Mouse (Mus musculus): ENCODE results near the gene Cyp26a1. TPM values are rescaled to one million over a fixed set of nuclear protein-coding genes. Genes with fewer than 3 reads are reported as not detected.

Gene Cyp26a1
- total RNA-seq (2021) = not detected
- long read RNA-seq, experiment 1 = 0 reads
- long read RNA-seq, experiment 2 = 0 reads

DNA sequence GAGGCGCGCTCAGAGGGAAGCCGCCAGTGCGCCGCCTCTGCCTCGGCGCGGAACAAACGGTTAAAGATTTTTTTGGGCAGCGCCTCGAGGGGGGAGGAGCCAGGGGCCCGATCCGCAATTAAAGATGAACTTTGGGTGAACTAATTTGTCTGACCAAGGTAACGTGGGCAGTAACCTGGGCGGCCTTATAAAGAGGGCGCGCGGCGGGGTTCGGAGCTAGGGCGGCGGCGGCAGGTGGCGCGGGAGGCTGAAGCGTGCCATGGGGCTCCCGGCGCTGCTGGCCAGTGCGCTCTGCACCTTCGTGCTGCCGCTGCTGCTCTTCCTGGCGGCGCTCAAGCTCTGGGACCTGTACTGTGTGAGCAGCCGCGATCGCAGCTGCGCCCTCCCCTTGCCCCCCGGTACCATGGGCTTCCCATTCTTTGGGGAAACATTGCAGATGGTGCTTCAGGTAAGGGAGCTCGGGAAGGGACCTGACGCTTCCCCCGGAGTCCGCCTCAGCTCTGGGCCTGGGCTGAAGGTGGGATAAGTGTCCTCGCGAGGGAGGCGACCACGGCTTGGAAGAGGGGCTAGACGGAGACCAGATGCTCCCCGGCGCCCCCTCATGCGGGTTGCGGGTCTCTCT, at the start of gene Cyp26a1:
Cyp26a1 (plus strand) TSS at position 148 of the 622 bp plus-strand sequence.
- DNase-seq = no peak

DNA sequence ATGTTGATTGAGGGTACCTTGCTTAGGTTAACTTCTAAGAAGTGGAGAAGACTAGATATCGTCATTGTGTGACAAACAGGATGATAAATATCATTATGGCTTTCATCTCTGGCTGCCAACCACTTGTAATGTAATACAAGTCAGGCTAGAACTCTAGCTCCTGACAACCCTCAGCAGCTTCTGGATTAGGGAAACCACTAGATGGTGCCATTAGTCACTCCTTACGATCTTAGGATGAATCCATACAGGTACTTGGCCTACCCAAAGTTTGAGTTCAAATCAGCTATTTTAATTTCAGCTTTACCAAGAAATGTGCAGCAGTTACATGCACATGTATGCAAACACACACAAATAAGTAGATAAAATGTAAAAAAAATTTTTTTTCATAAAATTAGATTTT, 49.6 kb upstream of the Cyp26a1 start:
- no peak for DNase-seq

DNA sequence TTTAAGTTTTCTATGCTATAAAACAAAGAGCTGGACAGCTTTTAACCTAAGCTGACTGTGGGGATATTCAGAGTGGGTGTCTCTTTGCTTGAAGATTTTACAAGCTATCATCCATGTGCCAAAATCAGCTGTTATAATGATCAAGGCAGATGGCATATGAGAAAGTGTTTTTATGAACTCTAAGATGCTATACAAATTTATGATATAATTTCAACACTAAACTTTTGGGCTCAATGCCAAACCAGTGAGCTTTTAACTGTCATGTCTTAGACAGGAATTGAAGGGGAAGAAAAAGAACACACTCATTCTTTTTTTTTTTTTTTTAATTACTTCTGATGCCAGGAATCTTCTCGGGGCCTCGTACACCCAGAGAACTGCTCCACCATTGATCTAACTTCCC, 47.1 kb upstream of the Cyp26a1 start:
- no peak for DNase-seq

DNA sequence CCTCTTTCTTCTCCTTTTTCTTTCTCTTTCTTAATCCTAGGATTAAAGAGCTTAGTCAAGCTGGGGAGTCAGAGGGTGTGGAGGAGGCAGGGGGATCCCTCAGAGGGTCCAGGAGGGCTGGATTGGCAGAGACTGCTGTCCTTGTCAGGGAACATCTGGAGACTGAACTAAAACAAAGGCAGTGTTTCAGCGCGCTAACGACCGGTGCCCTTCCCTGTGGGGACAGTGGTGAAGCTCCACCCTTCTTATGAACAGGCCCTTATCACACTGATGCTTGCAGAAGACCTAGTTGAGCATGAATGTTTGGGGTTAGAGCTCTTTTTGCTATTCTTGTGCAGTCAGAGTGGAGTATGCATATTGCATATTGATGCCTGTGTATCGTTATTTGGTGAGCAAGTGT, 43.6 kb upstream of the Cyp26a1 start:
- DNase-seq = no peak

DNA sequence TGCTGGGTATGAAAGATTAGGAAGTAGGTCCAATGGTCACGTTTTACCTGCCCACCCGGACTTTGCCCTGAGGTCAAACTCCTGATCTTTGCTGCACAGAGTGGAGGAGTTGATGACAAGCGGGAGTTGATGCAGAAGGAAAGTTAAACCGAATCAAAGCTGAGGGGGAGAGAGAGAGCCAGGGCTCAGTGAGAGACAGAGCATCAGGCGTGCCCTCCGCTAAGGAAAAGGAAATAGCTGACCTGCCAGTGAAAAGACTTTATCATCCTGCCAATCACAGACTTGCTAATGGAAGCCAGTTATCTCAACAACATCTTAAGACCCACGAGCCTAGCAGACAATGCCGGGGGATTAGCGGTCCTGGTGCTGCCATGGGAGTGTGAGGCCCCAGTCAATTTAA, 41.2 kb upstream of the Cyp26a1 start:
- DNase-seq = no peak

DNA sequence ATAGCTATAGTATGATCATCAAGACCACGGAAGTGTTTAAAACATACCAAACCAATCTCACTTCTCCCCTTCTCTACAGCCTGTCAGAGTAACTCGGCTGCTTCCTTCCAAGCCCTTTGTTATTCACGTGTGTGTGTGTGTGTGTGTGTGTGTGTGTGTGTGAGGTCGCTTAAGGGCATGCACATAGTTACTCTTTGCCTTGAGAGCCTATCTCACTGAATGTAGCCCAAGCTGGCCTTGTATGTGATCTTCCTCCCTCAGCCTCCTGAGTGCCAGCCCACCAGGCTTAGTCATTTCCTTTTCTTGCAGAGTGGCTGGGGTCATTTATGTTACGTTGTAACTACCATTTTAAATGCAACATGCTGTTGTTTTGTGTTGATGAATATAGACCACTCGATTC, 32.3 kb upstream of the Cyp26a1 start:
- DNase-seq = no peak

DNA sequence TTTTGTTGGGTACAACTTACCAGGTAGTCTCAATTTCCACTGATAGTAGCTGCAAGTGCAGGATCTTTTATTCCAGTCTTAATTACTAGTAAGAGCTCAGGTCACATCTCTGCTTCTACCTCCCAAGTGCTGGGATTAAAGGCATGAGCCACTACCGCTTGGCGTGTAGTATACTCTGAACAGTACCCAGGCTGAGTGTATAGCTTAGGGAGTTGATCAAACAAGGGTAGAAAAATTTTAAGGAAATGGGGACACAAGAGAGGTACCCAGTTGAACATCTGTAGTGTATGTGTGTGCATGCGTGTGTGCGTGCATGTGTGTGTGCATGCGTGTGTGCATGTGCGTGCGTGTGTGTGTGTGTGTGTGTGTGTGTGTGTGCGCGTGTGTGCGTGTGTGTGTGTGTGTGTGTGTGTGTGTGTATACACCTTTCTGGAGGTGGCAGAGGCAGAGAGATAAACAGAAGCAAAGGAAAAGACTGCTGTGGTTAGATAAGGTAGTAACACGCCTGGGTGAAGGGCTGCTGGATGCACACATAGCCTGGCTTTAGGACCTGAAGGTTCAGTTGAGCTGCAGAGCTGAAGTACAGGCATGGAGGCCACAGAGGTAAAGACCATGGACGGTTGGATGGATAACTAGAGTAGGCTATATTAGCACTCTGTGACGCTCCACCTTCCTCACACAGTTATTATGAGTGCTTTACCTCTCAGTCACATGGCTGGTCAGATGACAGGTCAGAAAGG, 29.6 kb upstream of the Cyp26a1 start:
- DNase-seq = no peak

DNA sequence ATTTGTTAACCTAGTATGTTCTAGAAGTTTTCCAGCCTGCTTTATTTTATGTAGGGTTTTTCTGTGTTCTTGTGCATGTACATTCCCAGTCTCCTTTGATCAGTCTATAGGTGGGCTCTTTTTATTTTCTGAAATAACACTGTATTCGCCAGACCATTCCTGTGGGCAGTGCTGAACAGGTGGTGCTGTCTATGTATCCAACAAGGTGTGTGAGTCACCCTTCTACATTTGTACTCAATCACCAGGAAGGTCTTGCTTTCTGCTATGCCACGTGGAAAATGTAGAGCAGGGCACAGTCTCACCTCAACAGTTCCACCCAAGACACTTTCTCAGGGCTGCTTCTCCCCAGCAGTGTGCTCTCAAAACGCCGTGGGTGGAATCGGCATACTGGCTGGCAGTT, 28.9 kb upstream of the Cyp26a1 start:
- no peak for DNase-seq

DNA sequence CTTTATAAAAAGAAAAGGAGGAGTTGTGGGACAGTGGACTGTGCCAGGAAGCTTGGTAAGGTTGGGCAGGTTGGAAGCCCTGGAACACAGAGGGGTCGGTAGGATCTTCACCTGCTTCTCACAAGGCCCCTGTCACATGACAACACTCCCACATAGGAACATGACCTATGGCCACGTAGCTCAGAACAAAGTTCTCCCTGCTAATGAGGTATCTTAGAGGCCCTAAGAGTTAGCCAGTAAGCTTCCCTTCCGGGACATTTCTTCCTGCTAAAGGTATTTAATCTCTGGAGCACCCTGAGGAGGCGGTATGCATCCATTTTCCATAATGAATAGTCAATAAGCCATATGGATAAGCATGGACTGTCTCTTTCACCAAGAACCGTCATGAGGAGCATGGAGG, 28.1 kb upstream of the Cyp26a1 start:
- no peak for DNase-seq

DNA sequence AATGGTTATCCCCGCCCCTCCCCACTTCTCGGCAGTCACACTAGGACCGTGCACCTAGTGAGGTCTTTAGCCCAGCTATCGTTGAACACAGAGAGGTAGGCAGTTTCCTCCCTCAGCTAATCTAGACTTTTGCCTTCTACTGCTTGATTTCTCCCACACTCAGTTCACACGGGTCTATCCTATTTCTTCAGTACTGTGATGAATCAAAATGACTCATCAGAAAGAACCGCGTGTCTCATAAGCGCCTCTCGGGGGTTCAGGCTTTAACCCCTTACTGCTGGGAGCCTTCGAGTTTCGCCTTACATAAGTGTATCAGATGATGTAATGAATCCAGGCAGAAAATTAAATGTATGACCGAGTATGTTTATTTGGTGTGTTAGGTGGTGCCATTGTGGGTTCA, 24.2 kb upstream of the Cyp26a1 start:
- no peak for DNase-seq

DNA sequence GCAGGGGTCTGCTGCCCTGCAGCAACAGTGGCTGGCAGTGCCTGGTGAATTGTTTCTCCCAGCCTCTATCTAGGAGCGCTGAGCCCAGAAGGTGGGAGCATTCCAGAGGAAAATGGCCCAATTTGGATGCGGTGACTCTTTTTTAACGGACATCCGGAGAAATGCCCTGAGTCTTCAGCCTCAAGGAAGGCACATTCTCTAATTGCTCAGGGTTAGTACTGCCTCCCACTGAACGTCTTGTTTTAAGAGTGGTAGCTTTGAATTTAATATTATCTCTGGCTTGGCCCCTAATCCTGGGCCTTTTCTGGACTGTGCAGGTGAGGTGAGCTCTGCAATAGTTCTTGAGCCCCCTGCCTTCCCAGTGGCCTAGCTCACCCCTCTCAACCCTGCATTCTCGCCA, 12.3 kb upstream of the Cyp26a1 start, which contains the start of gene Cyp26c1:
Cyp26c1 (plus strand) TSS at position 301 of the 400 bp plus-strand sequence.
- DNase-seq = no peak

DNA sequence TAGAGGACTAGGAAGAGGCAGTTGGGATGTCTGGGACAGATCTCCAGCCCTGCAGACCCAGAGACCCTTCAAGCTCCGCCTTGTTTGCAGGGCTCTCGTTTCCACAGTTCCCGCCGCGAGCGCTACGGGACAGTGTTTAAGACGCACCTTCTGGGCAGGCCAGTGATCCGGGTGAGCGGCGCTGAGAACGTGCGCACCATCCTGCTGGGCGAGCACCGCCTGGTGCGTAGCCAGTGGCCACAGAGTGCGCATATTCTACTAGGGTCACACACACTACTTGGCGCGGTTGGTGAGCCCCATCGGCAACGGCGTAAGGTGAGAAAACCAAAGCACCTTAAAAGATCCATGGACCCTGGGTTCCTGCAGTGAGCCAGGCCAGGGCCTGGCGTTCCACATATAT, 11.3 kb upstream of the Cyp26a1 start:
- no peak for DNase-seq

DNA sequence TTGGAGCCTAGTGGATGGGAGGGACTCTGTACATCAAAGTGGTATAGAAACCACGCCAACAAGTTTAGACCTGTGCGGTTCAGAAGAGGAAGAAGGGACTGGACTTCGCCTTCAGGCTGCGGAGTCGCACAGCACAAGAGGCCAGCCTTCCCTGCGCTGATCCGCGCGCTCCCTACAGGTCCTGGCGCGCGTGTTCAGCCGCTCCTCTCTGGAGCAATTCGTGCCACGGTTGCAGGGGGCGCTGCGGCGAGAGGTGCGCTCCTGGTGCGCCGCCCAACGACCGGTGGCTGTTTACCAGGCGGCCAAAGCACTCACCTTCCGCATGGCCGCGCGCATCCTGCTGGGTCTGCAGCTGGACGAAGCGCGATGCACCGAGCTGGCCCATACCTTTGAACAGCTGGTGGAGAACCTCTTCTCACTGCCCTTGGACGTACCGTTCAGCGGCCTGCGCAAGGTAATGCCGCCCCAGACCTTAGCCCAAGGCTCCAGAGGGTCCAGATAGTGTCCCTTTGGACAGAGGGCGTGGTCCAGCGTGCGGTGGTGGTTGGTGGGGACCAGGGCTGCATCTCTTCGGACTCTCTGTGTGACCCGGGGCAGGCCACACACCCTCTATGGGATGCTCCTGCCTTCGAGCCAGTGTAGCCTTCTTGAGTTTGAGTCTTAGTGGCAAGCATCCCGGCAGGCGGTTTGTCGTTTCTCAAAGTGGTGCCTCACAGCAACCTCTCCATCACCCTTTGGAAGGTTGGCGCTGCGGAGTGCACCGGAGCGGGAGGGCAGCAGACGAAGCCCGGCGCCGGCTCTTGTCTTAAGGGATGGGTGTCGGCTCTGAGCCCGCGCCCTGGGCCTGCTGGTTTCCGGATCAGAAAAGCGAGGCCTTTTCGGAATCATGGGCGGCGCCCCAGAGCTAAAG, 10.4 kb upstream of the Cyp26a1 start:
- DNase-seq = peak in 1 of 2 experiments; percentile 21

DNA sequence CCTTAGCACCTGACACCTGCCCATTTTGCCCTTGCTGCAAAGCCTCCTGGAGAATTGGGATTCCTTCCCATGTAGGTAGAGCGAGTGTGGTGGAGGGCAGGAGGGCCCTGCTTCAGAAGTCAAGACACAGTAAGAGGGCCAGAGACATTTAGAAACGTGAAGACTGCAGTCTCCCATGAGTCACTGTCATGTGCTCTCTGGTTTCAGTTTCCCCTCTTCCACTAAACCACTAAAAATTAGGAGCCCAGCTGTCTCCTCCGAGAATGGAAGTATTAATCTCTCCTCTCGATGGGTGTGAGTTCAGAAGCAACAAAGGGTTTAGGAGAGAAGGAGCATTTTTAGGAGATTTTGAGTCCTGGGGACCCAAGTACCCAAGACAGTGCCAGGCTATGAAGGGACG, 8.1 kb upstream of the Cyp26a1 start:
- DNase-seq = no peak

DNA sequence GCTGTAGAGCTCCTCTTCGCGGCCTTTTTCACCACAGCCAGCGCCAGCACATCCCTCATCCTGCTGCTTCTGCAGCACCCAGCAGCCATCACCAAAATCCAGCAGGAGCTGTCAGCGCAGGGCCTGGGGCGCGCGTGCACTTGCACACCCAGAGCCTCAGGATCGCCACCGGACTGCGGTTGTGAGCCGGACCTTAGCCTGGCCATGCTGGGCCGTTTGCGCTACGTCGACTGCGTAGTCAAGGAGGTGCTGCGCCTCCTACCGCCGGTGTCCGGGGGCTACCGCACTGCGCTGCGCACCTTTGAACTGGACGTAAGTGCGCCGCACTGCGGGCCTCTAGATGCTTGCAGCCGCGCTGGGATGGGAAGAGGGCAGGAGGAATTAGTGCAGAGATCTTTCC, 6.9 kb upstream of the Cyp26a1 start:
- no peak for DNase-seq

DNA sequence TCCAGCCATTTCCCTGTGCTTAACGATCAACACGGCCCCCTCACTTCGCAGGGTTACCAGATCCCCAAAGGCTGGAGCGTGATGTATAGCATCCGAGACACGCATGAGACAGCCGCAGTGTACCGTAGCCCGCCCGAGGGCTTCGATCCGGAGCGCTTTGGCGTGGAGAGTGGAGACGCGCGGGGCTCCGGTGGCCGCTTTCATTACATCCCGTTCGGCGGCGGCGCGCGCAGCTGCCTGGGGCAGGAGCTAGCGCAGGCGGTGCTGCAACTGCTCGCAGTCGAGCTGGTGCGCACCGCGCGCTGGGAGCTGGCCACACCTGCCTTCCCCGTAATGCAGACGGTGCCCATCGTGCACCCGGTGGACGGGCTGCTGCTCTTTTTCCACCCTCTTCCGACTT, 4.7 kb upstream of the Cyp26a1 start:
- DNase-seq = peak in 1 of 2 experiments; percentile 31

DNA sequence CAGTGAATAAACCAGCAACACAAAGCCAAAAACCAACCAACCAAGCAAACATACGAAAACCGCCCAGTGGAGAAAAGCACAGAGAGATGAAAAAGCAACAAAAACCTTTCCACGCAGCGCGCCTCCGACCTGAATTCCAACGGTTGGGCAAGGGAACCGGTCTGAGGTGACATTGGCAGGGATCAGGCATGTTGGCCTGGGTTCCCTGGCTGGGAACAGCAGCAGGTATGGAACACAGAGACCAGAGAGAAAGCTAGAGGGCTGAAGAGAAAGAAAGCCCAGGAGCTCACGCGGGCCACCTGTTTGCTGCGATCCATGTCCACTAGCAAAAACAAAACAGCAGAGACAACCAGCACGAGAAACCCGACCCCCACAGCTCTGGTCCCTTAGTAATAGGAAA, 2.5 kb upstream of the Cyp26a1 start:
- DNase-seq = no peak

DNA sequence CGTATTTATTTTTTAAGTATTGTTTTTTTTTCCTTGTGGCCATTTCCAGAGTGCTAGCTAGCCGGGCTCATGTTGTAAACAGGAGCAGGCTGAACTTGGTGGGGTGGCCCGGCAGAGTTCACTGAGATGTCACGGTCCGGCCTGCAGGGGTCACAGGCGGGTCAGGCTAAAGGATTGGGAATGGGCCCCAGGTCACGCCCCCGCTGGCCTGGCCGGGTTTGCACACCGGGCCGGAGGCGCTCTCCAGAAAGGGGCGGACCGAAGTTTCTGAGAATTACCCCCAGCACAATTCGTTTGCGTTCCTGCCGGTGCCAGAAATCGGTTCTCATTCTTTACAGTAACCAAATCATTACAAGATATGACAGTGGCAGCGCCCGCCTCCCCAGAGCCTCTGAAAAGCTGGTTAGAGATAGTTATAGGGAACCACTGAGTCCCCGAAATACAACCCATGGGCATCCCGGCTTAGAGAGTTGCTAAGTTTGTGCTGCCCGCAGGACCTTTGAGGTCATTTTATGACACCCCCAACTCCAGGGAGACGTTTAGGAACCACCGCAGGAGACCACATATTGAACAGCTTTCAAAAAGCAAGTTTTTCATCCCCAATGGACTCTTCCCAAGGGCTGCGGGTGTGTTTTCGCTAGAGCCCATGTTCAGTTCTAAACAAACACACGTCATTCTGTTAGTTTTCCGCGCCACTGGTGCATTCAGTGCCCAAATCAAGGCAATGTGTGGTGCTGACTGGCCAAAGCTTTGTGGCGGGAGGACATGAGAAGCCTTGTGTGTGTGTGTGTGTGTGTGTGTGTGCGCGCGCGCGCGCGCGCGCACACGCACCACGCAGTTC, 1.6 kb upstream of the Cyp26a1 start:
- DNase-seq = no peak

DNA sequence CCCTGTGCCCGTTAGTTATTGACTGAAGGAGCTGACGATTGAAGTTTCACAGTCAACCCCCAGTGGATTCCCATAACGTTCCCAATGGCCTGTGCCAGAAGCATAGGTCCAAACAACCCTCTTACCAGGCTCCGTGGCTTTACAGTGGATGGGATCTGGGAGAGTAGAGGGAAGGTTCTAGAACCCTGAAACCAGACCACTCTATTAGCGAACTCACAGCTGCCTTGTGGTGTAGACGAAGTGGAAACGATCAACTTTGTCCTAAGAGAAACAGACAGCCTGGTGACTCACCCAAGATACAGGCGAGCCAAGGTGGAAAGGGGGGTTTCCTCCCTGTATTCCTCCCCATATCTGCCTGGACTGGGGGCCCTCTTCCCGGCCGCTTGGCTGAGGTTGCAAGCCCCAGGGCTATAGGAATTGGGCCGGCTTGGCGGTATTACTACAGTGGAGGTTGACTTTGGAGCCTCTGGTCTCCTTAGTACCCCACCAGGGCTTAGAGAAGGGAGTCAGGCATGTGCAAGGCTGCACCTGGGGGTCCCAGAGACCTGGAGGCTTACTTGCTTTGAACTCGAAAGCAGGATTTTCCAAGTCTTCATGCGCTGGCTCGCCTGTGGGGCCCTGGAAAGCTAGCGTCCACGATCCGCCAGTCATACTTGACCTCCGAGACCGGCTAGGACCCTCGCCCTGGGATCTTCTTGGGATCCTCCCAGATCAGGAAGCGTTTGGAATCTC, 829 bp upstream of the Cyp26a1 start:
- no peak for DNase-seq

DNA sequence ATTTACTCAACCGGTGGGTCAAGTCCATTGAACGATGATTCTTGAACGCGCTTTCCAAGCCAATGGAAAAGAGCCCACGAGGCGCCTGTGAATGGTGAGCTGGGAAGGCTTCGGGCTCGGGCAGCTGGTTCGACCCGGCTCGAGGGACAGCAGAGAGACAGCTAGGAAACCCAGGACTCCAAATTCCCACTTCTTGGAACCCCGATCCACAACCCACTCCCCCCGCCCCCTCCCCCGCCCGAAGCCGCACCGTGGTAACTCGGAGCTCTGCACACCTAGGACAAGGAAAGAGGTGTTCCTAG, 312 bp upstream of the Cyp26a1 start:
- DNase-seq = no peak

Measured in heart, adult 18-20 months (tissue).